Mouse (Mus musculus): ENCODE measurements around the gene Bbs9. TPM values are rescaled to one million over a fixed set of nuclear protein-coding genes. Genes with fewer than 3 reads are reported as not detected.

The Bbs9 gene
- polyA plus RNA-seq, 1 experiment from 2014 or later: 5.8 TPM

DNA sequence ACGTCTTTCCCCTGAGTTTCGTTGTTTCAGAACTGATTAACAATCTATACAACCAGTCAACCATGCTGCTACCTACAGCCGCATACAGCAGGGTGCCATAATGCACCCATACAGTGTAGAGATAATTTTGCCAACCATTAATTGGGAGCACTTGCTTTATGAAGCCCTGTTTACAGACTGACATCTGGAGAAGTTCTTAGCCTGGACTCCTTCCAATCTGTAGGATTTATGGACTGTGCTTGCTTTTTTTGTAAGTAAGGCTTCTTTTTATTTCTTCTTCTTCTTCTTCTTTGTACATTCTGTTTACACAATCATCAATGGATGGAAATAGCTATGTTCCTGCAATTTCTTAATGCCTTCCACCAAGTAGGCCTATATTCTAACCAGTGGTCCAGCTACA lies 395.1 kb downstream of the Bbs9 start:
- Histone ChIP-seq H3K9ac (ENCODE audit: low read length) (no peak overlapping the region), H3K4me3 (ENCODE audit: low read depth, low read length) (no peak overlapping the region), H3K4me2 (replicated peaks; ENCODE audit: low read depth) (no peak overlapping the region), H3K36me3 (ENCODE audit: control insufficient read depth, insufficient read depth, low read length) (no peaks in the 10 kb centered on the region), H3K4me1 (replicated peaks; ENCODE audit: control insufficient read depth, insufficient read depth) (no peaks in the 10 kb centered on the region), H3K27me3 (ENCODE audit: control insufficient read depth, insufficient read depth, low read length) (no peaks in the 10 kb centered on the region), H3K9me3 (ENCODE audit: control insufficient read depth, low read length) (no peaks in the 10 kb centered on the region), H3K27ac (replicated peaks) (no peak overlapping the region)
- no peak for TF ChIP-seq EP300 (optimal IDR thresholded peaks at IDR 0.05)
- TF ChIP-seq CTCF (IDR thresholded peaks at IDR 0.05; ENCODE audit: low read depth): no peak
- ATAC-seq (ENCODE audit: low FRiP score, low TSS enrichment) (no peak), DNase-seq (ENCODE audit: low spot score) (no peak)
- WGBS: 71% methylated on average over 3 of the region's 3 CpGs

DNA sequence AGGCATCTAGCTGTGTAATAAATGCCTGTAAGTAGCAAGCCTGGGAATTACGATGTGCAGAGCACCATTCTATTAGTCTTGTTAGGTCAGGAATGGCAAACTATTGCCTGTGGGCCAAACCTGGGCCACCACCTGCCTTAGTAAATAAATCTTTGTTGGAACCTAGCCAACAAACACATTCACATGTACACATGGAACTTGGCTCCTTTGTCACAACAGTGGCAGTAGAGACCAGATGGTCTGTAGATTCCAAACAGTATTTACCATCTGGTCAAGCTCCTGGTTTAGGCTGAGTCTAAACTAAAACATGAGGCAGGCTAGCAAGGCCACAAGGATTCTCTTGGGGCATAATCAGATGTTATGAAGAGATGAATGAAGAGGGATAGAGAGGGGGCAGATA lies 399.7 kb downstream of the Bbs9 start:
- Histone ChIP-seq H3K4me1 (replicated peaks; ENCODE audit: control insufficient read depth, insufficient read depth) (no peaks in the 10 kb centered on the region), H3K27ac (replicated peaks) (no peak overlapping the region), H3K9me3 (ENCODE audit: control insufficient read depth, low read length) (no peaks in the 10 kb centered on the region), H3K36me3 (ENCODE audit: control insufficient read depth, insufficient read depth, low read length) (no peaks in the 10 kb centered on the region), H3K4me3 (ENCODE audit: low read depth, low read length) (no peak overlapping the region), H3K4me2 (replicated peaks; ENCODE audit: low read depth) (no peak overlapping the region), H3K27me3 (ENCODE audit: control insufficient read depth, insufficient read depth, low read length) (no peaks in the 10 kb centered on the region), H3K9ac (ENCODE audit: low read length) (no peak overlapping the region)
- WGBS: 38% methylated on average over 1 of the region's 1 CpGs
- DNase-seq (ENCODE audit: low spot score) (no peak), ATAC-seq (ENCODE audit: low FRiP score, low TSS enrichment) (no peak)
- TF ChIP-seq CTCF (IDR thresholded peaks at IDR 0.05; ENCODE audit: low read depth) (no peak), EP300 (optimal IDR thresholded peaks at IDR 0.05) (no peak)

DNA sequence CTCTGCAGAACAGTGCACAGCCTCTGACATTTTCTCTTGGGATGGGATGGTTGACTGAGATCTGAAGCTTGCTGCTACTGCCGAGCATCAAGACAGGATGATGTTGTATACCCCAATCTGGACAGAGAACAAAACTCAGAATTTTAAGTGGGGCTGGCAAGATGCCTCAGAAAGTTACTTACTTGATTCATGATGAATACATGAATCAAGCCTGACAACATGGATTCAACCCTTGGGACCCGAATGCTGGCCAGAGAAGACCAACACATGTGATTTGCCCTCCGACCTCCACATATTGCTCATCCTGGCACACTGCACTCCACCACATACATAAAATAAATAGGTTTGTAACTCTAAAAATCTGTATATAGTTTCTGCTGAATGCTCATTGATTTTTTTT lies 403.8 kb downstream of the Bbs9 start:
- Histone ChIP-seq H3K9ac (ENCODE audit: low read length) (no peak overlapping the region), H3K4me2 (replicated peaks; ENCODE audit: low read depth) (no peak overlapping the region), H3K9me3 (ENCODE audit: control insufficient read depth, low read length) (no peaks in the 10 kb centered on the region), H3K27ac (replicated peaks) (no peak overlapping the region), H3K4me1 (replicated peaks; ENCODE audit: control insufficient read depth, insufficient read depth) (no peaks in the 10 kb centered on the region), H3K36me3 (ENCODE audit: control insufficient read depth, insufficient read depth, low read length) (no peaks in the 10 kb centered on the region), H3K4me3 (ENCODE audit: low read depth, low read length) (no peak overlapping the region), H3K27me3 (ENCODE audit: control insufficient read depth, insufficient read depth, low read length) (no peaks in the 10 kb centered on the region)
- no peak for DNase-seq (ENCODE audit: low spot score)
- WGBS: 65% methylated on average over 3 of the region's 3 CpGs
- no peak for ATAC-seq (ENCODE audit: low FRiP score, low TSS enrichment)
- TF ChIP-seq EP300 (optimal IDR thresholded peaks at IDR 0.05): no peak

DNA sequence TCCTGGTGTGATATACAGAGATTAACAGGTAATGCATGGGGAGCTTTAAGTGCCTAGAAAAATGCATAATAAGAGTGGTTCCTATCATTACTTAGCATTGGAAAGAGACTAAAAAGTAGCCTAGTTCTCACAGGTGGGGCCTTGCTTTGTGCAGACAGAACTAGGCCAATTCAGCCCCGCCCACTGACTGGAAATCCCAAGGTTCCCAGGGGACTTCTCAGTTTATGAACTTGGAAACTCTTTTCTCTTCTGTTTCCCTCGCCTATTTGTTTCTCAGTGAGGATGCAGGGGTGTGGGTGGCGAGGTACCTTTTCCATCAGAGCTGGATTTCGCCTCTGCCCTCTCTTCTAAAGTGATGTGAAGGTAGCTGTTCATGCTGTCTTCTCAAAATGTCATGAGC lies 410.8 kb downstream of the Bbs9 start:
- H3K27me3 ChIP-seq (ENCODE audit: control insufficient read depth, insufficient read depth, low read length): no peaks in the 10 kb centered on the region
- no peak overlapping the region for H3K9ac ChIP-seq (ENCODE audit: low read length)
- no peak overlapping the region for H3K4me3 ChIP-seq (ENCODE audit: low read depth, low read length)
- DNase-seq (ENCODE audit: low spot score) (no peak), ATAC-seq (ENCODE audit: low FRiP score, low TSS enrichment) (no peak)
- H3K9me3 ChIP-seq (ENCODE audit: control insufficient read depth, low read length): no peaks in the 10 kb centered on the region
- H3K27ac ChIP-seq (replicated peaks): no peak overlapping the region
- H3K4me1 ChIP-seq (replicated peaks; ENCODE audit: control insufficient read depth, insufficient read depth): no peaks in the 10 kb centered on the region
- no peaks in the 10 kb centered on the region for H3K36me3 ChIP-seq (ENCODE audit: control insufficient read depth, insufficient read depth, low read length)
- no peak overlapping the region for H3K4me2 ChIP-seq (replicated peaks; ENCODE audit: low read depth)
- no peak for TF ChIP-seq CTCF (IDR thresholded peaks at IDR 0.05; ENCODE audit: low read depth)
- TF ChIP-seq EP300 (optimal IDR thresholded peaks at IDR 0.05): no peak
- WGBS: 83% methylated on average over 4 of the region's 4 CpGs

DNA sequence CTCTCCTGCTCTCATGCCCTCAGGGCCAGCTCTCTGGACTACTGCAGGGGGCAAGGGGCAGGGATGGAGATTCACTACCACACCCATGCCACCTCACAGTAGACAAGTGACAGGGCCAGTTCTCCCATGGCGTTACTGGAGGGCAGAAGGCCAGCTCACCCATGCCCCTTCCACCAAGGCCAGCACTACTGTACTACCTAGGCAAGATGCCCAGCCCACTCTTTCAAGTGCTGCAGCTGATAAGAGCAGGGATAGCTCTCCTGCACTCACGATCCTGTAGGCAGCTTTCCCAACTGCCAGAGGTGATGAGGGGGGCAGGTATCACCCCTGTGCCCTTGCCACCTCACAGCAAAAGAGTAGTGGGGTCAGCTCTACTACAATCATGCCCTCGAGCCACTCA lies 429.9 kb downstream of the Bbs9 start:
- WGBS: 78% methylated on average over 3 of the region's 3 CpGs
- ATAC-seq (ENCODE audit: low FRiP score, low TSS enrichment) (no peak), DNase-seq (ENCODE audit: low spot score) (no peak)
- Histone ChIP-seq H3K27ac (replicated peaks) (no peak overlapping the region), H3K27me3 (ENCODE audit: control insufficient read depth, insufficient read depth, low read length) (no peaks in the 10 kb centered on the region), H3K36me3 (ENCODE audit: control insufficient read depth, insufficient read depth, low read length) (no peaks in the 10 kb centered on the region), H3K4me1 (replicated peaks; ENCODE audit: control insufficient read depth, insufficient read depth) (no peaks in the 10 kb centered on the region), H3K4me2 (replicated peaks; ENCODE audit: low read depth) (no peak overlapping the region), H3K9ac (ENCODE audit: low read length) (no peak overlapping the region), H3K4me3 (ENCODE audit: low read depth, low read length) (no peak overlapping the region), H3K9me3 (ENCODE audit: control insufficient read depth, low read length) (no peaks in the 10 kb centered on the region)
- TF ChIP-seq CTCF (IDR thresholded peaks at IDR 0.05; ENCODE audit: low read depth) (no peak), EP300 (optimal IDR thresholded peaks at IDR 0.05) (no peak)

DNA sequence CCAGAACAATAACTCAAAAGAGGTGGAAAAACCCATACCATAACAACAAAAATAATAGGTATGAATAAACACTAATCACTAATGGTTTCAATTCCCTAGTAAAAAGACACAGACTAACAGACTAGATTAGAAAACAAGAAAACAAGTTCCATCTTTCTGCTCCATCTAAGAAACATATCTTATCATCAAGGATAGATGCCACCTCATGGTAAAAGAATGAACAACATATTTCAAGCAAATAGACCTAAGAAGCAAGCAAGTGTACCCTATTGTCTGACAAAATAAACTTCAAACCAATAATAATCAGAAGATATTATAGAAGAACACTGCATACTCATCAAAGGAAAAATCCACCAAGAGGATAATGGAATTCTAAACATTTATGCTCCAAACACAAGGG lies 441.3 kb downstream of the Bbs9 start:
- Histone ChIP-seq H3K9ac (ENCODE audit: low read length) (no peak overlapping the region), H3K4me2 (replicated peaks; ENCODE audit: low read depth) (no peak overlapping the region), H3K4me3 (ENCODE audit: low read depth, low read length) (no peak overlapping the region), H3K4me1 (replicated peaks; ENCODE audit: control insufficient read depth, insufficient read depth) (no peaks in the 10 kb centered on the region), H3K27ac (replicated peaks) (no peak overlapping the region), H3K27me3 (ENCODE audit: control insufficient read depth, insufficient read depth, low read length) (no peaks in the 10 kb centered on the region), H3K36me3 (ENCODE audit: control insufficient read depth, insufficient read depth, low read length) (no peaks in the 10 kb centered on the region), H3K9me3 (ENCODE audit: control insufficient read depth, low read length) (no peaks in the 10 kb centered on the region)
- TF ChIP-seq EP300 (optimal IDR thresholded peaks at IDR 0.05): no peak
- 0 out of 2 replicates have a peak, but pooled peaks have one; percentile 11 for TF ChIP-seq CTCF (IDR thresholded peaks at IDR 0.05; ENCODE audit: low read depth)
- DNase-seq (ENCODE audit: low spot score) (no peak), ATAC-seq (ENCODE audit: low FRiP score, low TSS enrichment) (no peak)
